Mouse (Mus musculus): ENCODE measurements around the gene Ankrd9. TPM values are rescaled to one million over a fixed set of nuclear protein-coding genes. Genes with fewer than 3 reads are reported as not detected.

Gene Ankrd9
- 10.0 and 11.2 TPM in 2 replicates for polyA plus RNA-seq (2016; fragmentation: Nextera tagmentation; extraction: Ambion mirVana)

DNA sequence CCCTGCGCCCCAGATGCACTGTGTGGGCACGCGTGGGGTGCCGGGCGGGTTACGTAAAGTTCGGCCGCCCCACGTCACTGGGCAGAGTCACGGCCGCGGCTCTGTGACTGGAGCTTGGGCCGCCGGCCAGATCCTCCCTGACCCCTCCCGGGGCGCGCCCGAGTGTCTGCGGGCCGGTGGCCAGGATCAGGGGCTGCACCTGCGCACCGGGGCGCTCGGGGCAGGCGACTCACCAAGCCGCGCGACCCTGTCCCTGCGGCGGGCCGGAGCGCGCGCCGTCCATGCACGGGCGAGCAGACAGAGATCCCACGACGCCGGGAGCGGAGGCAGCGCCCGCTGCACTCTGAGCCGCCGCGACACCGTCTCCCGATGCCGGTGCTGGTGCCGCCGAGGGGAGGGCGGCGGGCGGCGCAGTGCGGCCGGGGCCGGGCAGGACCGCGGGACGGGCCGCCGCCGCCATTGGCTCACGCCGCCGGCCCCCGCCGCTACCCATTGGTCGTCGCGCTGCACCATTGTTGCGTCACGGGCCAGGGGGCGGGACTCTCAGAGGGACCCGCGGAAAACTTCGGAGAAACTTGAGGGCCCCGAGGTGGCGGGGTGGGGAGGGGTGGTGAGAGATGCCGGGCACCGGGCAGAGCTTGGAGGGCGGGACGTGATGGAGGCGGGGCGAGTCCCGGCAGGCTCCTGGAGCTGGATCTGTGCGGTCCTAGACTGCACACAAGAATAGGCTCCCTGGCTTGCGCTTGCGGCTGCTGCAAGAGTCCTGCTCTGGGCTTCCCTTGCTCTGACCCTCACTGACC lies at the start of gene Ankrd9:
TSS of gene Ankrd9 (minus strand) at position 434 of the 800 bp plus-strand sequence.
- ATAC-seq (ENCODE audit: low FRiP score) = peak; percentile 96
- Histone ChIP-seq H3K27me3 (peaks cover 10% of the 10 kb centered on the region), H3K27ac (peak within 1 kb of the TSS; percentile 62; the same call in 1 of the 2 replicates), H3K9ac (peak within 1 kb of the TSS; percentile 82), H3K4me1 (peaks cover 10% of the 10 kb centered on the region), H3K9me3 (replicated peaks) (no peaks in the 10 kb centered on the region), H3K36me3 (peaks cover 21% of the 10 kb centered on the region), H3K4me3 (peak within 1 kb of the TSS; percentile 88), H3K4me2 (replicated peaks) (peak within 1 kb of the TSS; percentile 88)
- WGBS = under 1% methylated on average over 80 of the region's 90 CpGs

DNA sequence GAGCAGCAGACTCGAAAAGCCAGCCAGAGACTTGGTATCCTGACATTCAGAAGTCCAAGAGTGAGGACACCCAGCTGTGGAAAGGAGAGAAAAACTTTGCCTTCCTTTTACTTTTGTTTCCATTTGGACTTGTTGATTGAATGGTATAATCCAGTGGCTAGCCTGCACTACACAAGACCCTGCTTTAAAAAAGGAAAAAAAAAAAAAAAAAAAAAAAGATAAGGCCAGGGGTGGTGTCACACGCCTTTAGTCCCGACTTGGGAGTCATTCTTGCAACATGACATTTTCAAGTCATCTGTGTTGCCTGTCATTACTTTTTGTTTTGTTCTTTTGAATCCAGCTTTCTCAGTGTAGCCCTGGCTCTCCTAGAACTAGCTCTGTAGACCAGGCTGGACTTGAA lies 42.7 kb upstream of the Ankrd9 start:
- no peak overlapping the region for H3K9ac ChIP-seq
- no peaks in the 10 kb centered on the region for H3K9me3 ChIP-seq (replicated peaks)
- no peaks in the 10 kb centered on the region for H3K27me3 ChIP-seq
- H3K36me3 ChIP-seq = no peaks in the 10 kb centered on the region
- H3K27ac ChIP-seq = no peak overlapping the region
- H3K4me2 ChIP-seq (replicated peaks) = no peak overlapping the region
- no peaks in the 10 kb centered on the region for H3K4me1 ChIP-seq
- no peak for ATAC-seq (ENCODE audit: low FRiP score)
- WGBS = 77% methylated on average over 3 of the region's 3 CpGs
- H3K4me3 ChIP-seq = no peak overlapping the region

DNA sequence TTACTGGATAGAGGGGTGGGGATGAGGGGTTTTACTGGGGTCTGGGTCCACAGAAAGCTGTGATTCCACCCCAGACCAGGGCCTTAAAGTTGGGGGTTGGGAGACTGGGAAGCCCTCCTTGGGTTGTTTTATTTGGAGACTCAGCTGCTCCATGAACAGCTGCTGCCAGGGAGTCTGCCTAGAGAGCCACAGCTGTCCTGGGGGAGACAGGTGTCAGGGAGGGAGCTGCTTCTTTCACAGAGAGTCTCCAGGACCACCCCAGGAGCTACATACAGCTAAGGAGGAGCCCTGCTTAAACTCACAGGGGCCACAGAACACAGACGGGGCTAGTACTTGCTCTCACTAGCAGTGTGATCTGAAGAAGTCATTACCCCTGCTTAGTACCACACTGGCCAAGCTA lies 42.3 kb upstream of the Ankrd9 start:
- no peaks in the 10 kb centered on the region for H3K9me3 ChIP-seq (replicated peaks)
- 26% methylated on average over 1 of the region's 1 CpGs for WGBS
- H3K4me1 ChIP-seq = peaks cover under 1% of the 10 kb centered on the region; the same call in 1 of the 2 replicates
- no peak overlapping the region for H3K9ac ChIP-seq
- no peaks in the 10 kb centered on the region for H3K27me3 ChIP-seq
- no peak overlapping the region for H3K27ac ChIP-seq
- no peak for ATAC-seq (ENCODE audit: low FRiP score)
- H3K4me2 ChIP-seq (replicated peaks) = no peak overlapping the region
- H3K4me3 ChIP-seq = no peak overlapping the region
- no peaks in the 10 kb centered on the region for H3K36me3 ChIP-seq

DNA sequence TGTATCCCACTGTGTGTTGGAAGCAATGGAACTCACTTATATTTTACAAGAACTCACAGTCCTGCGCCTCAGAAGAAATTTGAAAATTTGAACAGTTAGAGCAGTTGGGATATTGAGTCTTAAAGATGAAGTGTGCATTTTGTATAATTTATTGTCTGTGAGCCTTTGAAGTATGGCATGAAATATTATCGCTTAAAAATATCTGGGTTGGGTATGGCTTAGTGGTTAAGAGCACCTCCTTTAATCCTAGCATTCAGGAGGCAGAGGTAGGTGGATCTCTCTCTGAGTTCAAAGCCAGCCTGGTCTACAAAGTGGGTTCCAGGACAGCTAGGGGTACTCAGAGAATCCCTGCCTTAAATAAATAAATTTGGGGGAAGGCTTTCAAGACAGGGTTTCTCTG lies 40.2 kb upstream of the Ankrd9 start:
- Histone ChIP-seq H3K9me3 (replicated peaks) (no peaks in the 10 kb centered on the region), H3K36me3 (no peaks in the 10 kb centered on the region), H3K9ac (no peak overlapping the region), H3K27me3 (no peaks in the 10 kb centered on the region), H3K27ac (no peak overlapping the region), H3K4me2 (replicated peaks) (no peak overlapping the region), H3K4me3 (no peak overlapping the region), H3K4me1 (peaks cover 3% of the 10 kb centered on the region; the same call in 1 of the 2 replicates)
- 89% methylated on average over 2 of the region's 2 CpGs for WGBS
- ATAC-seq (ENCODE audit: low FRiP score) = no peak

DNA sequence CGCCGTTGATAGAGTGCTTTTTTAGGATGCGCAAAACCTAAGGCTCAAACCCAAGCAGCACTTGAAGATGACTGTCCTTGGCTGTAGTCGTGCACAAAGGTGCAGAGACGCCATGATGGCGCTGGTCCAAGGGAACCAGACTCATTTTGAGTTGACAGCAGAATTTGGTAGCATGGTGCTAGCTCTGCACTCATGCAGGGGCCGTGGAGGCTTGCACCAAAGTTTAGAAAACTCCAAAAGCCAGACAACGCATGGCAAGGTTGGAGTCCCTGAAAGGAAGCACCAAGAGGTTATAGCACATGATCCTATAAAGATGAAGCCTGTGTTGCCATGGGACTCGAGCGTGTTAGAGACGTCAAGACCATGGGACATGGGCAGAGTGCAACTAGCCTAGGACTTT lies 39.2 kb upstream of the Ankrd9 start:
- Histone ChIP-seq H3K9ac (no peak overlapping the region), H3K9me3 (replicated peaks) (no peaks in the 10 kb centered on the region), H3K4me2 (replicated peaks) (no peak overlapping the region), H3K4me1 (peaks cover 3% of the 10 kb centered on the region; the same call in 1 of the 2 replicates), H3K4me3 (no peak overlapping the region), H3K27me3 (no peaks in the 10 kb centered on the region), H3K27ac (no peak overlapping the region), H3K36me3 (no peaks in the 10 kb centered on the region)
- 92% methylated on average over 11 of the region's 11 CpGs for WGBS
- ATAC-seq (ENCODE audit: low FRiP score) = no peak

DNA sequence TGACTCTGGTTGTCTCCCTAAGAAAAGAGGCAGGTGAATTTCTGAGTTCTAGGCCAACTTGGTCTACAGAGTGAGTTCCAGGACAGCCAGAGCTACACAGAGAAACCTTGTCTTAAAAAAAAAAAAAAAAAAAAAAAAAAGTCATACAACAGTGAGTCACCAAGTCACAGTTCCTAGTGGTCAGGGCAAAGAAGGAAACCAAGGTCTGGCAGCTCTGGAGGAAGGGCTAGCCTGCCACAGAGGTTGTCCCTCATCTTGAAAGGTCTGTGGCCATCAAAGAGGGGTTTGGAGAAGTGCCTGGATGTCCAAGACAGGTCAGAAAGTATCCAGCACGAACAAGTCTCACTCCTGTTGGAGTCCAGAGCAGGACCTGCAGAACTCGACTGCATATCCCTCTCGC lies 38.0 kb upstream of the Ankrd9 start:
- H3K4me3 ChIP-seq = no peak overlapping the region
- no peak overlapping the region for H3K4me2 ChIP-seq (replicated peaks)
- ATAC-seq (ENCODE audit: low FRiP score) = no peak
- no peaks in the 10 kb centered on the region for H3K9me3 ChIP-seq (replicated peaks)
- H3K4me1 ChIP-seq = peaks cover 3% of the 10 kb centered on the region; the same call in 1 of the 2 replicates
- H3K36me3 ChIP-seq = no peaks in the 10 kb centered on the region
- H3K27ac ChIP-seq = no peak overlapping the region
- no peak overlapping the region for H3K9ac ChIP-seq
- no peaks in the 10 kb centered on the region for H3K27me3 ChIP-seq
- WGBS = 87% methylated on average over 3 of the region's 3 CpGs

DNA sequence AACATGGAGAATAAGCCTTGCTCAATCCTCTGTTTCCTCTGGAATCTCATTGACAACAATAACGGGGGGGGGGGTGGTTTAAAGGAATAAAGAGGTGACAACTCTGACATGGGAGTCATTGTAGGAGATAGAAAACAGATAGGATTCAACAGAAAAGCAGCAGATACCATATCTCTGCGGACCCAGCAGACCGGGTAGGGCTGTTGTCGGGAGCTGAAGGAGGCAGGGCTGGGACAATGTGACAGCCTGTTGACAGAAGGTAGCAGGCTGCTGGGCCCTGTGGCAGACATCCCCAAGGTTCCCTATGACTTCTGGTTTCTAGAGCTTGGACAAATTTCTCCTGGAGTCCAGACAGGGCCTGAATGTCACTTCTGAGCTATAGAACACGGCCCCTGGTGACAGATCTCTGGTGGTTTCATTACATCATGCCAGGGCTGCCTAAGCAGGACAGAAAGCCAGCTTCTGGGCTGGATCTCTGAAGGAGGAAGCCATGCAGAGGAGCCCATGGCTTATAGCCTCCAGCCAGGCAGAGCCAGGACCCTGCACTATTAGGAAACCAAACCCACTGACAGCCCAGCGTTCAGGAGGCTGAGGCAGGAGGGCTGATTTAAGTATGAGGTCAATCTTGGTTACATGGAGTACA lies 30.9 kb upstream of the Ankrd9 start:
- no peaks in the 10 kb centered on the region for H3K27me3 ChIP-seq
- H3K9ac ChIP-seq = no peak overlapping the region
- no peaks in the 10 kb centered on the region for H3K36me3 ChIP-seq
- 77% methylated on average over 6 of the region's 6 CpGs for WGBS
- no peak overlapping the region for H3K27ac ChIP-seq
- H3K4me3 ChIP-seq = no peak overlapping the region
- H3K4me2 ChIP-seq (replicated peaks) = no peak overlapping the region
- ATAC-seq (ENCODE audit: low FRiP score) = no peak
- peaks cover 21% of the 10 kb centered on the region for H3K4me1 ChIP-seq
- H3K9me3 ChIP-seq (replicated peaks) = no peaks in the 10 kb centered on the region

DNA sequence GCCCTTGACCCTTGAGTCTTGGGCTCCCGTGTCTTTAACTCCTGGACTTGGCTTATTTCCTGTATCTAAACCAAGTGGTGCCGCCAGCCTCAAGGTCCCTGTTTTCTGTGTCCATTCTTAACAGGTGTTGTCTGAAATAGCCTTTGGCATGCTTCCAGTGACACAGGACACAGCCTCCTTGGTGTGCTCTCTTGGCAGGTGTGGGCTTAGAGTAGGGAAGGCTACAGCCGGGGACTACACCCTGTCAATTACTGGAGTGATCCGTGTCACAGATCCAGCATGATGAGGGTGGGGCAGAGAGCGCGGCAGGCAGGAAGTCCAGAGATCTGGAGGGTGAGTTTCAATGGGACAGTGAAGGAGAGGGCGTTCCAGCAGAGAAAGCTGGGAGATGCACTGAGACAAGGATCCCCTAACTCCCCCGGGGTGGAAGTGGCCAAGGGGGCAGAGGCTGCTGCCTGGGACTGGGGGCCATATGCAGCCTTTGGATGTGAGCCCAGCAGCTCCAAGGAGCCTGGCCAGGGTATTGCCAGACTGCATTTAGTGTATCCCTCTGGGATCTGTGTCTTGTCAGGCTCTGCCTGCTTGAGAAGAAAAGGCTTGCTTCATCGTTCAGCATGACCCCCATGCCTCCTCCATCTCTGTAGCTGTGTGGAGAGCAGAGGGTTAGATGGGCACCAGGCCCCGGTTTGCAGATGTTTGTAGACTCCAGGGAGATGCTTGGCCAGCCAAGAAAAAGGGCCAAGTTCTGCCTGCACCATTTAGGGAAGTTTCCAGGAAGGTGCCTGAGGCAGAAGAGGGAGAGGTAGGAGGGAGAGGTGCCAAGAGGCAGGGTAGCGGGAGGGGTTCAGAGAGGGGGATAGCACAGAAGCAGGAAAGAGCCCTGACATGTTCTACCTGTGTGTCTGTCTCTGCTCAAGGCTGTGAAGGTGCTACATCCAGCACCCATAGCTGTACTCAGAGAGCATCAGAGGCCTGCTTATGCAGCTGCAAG lies 30.0 kb upstream of the Ankrd9 start:
- no peak for ATAC-seq (ENCODE audit: low FRiP score)
- H3K4me3 ChIP-seq = no peak overlapping the region
- no peak overlapping the region for H3K9ac ChIP-seq
- 72% methylated on average over 11 of the region's 11 CpGs for WGBS
- H3K27ac ChIP-seq = no peak overlapping the region
- no peaks in the 10 kb centered on the region for H3K36me3 ChIP-seq
- peaks cover 21% of the 10 kb centered on the region for H3K4me1 ChIP-seq
- H3K9me3 ChIP-seq (replicated peaks) = no peaks in the 10 kb centered on the region
- H3K4me2 ChIP-seq (replicated peaks) = no peak overlapping the region
- no peaks in the 10 kb centered on the region for H3K27me3 ChIP-seq

DNA sequence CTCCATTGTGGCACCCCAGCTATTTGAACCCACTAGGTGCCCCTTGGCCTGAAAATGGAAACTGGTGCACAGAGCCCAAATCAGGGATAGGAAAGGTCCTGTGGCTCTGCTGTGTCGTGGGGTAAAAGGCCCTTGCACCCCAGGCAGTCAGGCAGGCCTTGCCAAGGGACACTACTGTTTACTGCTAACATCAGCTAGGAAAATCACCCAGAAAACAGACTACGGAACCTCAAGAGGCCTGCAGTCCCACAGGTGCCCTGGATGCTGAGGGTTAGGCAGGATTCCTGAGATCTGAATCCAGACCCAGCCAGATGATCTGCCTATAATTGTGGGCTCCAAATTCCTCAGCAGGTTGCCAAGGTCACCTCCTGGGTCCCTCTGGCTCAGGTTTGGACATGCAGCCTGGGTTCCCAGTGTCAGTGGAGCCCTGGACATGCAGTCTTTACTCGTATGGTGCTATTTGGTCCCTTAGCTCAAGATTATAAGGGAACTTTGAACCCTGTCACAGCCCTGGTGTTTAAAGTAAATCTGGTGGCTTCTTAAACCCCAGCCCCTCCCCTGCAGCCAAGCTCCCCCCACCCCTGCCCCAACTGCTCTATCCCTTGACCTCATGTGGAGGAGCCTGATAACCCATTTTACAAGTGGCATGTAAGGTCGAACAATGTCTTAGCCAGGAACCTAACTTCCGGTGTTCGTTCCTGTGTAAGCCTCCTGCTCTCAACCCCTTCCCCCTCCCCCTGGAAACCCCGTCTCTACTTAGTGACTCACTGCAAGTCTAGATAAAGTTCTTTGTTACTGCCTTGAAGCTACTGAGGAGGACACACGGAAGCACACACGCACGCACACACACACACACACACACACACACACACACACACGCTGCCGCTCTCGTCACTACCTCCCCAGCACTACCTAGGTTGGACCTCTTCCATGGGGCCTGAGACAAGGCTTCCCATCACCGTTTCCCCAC lies 28.6 kb upstream of the Ankrd9 start:
- Histone ChIP-seq H3K9ac (no peak overlapping the region), H3K27me3 (no peaks in the 10 kb centered on the region), H3K4me2 (replicated peaks) (no peak overlapping the region), H3K4me1 (peaks cover 21% of the 10 kb centered on the region), H3K4me3 (no peak overlapping the region), H3K9me3 (replicated peaks) (no peaks in the 10 kb centered on the region), H3K36me3 (no peaks in the 10 kb centered on the region), H3K27ac (no peak overlapping the region)
- WGBS = 79% methylated on average over 14 of the region's 14 CpGs
- no peak for ATAC-seq (ENCODE audit: low FRiP score)

DNA sequence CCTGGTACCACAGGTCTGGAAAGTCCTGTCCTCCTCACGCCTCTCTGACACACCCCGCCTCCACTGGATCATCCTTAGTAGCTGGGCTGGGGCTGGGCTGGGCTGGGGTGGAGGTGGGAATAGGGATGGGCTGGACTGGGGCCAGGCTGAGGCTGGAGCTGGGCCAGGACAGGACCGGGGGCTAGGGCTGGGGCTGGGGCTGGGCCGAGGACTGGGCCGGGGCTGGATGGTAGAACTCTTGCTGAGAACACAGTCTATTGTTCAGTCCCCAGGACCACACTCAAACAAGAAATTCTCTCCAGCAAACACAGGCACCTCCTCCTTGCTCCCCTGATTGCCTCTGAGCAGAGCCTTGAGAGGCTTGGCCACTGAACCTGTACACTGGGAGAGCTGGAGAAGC lies 27.5 kb upstream of the Ankrd9 start:
- Histone ChIP-seq H3K4me3 (no peak overlapping the region), H3K36me3 (no peaks in the 10 kb centered on the region), H3K27ac (no peak overlapping the region), H3K9ac (no peak overlapping the region), H3K9me3 (replicated peaks) (no peaks in the 10 kb centered on the region), H3K4me2 (replicated peaks) (no peak overlapping the region), H3K27me3 (no peaks in the 10 kb centered on the region), H3K4me1 (peaks cover 21% of the 10 kb centered on the region)
- 52% methylated on average over 5 of the region's 5 CpGs for WGBS
- no peak for ATAC-seq (ENCODE audit: low FRiP score)

DNA sequence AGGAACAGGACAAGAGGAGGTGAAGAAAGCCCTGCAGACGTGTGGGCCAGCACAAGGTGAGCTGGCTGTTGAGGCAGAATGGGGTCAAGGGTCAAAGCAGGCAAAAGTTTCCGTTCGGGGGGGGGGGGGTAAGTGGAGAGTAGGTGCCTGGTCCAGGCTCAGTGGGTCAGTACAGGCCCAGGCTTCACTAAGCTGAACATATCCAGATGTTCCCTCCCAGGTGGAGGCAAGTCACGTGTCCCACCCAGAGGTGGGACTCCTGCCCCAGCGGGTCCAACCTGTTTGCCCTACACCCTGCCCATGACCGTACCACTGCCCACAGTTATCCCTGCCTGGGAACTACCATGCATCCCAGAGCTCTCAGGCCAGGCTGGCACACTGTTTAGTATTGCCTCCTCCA lies 27.0 kb upstream of the Ankrd9 start:
- Histone ChIP-seq H3K4me3 (no peak overlapping the region), H3K9ac (no peak overlapping the region), H3K4me2 (replicated peaks) (no peak overlapping the region), H3K27me3 (no peaks in the 10 kb centered on the region), H3K27ac (no peak overlapping the region), H3K9me3 (replicated peaks) (no peaks in the 10 kb centered on the region), H3K36me3 (no peaks in the 10 kb centered on the region), H3K4me1 (peaks cover 21% of the 10 kb centered on the region)
- 63% methylated on average over 6 of the region's 6 CpGs for WGBS
- ATAC-seq (ENCODE audit: low FRiP score) = no peak
